Mouse (Mus musculus) heart, adult 2 months (tissue): Measurements from ENCODE around the gene Amotl1. TPM values are rescaled to one million over a fixed set of nuclear protein-coding genes. Genes with fewer than 3 reads are reported as not detected.
"Not testable (repeated sequence)": the region's sequence is repeated elsewhere in the genome, so short reads cannot be mapped to it uniquely, and the experiment has no call there.

ENCODE experiments used
- DNase-seq, 2 experiments: peaks; one replicate each; pipeline ENCODE4 v3.0.0; 2021
- H3K27ac ChIP-seq: fragments of 200-600 bp; 2 replicates; pipeline ENCODE4 v1.8.1; 2022
- H3K27me3 ChIP-seq: fragments of 200-500 bp; 2 replicates; pipeline ENCODE4 v1.6.1; 2012; ENCODE audit warnings: mild to moderate bottlenecking, low read length, inconsistent platforms, mixed read lengths; ENCODE audit not compliant: control insufficient read depth, insufficient read depth
- H3K36me3 ChIP-seq: fragments of 200-500 bp; 2 replicates; pipeline ENCODE4 v1.6.1; 2012; ENCODE audit warnings: low read length, inconsistent platforms; ENCODE audit not compliant: control insufficient read depth, insufficient read depth
- H3K4me1 ChIP-seq: fragments of 200-500 bp; 2 replicates; pipeline ENCODE4 v1.6.1; 2011; ENCODE audit warnings: low read length; ENCODE audit not compliant: control insufficient read depth, insufficient read depth
- H3K4me3 ChIP-seq: fragments of 200-600 bp; 2 replicates; pipeline ENCODE4 v1.8.1; 2022
- H3K79me2 ChIP-seq: fragments of 200-500 bp; replicated peaks from 2 replicates; pipeline ENCODE4 v1.6.1; 2012; ENCODE audit warnings: mild to moderate bottlenecking, inconsistent platforms, low read length, moderate library complexity, mixed read lengths; ENCODE audit not compliant: control insufficient read depth, insufficient read depth
- H3K9ac ChIP-seq: fragments of 200-500 bp; 2 replicates; pipeline ENCODE4 v1.6.1; 2012; ENCODE audit warnings: low read depth, mild to moderate bottlenecking, control low read depth, inconsistent platforms, low read length, mixed read lengths
- CTCF ChIP-seq: fragments of 200-600 bp; IDR thresholded peaks from 2 replicates; pipeline ENCODE4 v1.8.1; 2022; ENCODE audit warnings: antibody characterized with exemption, mild to moderate bottlenecking, moderate library complexity
- EP300 ChIP-seq: fragments of 200-500 bp; IDR thresholded peaks from 2 replicates; pipeline ENCODE4 v1.6.1; 2011; ENCODE audit warnings: low read depth, low read length, control low read depth; ENCODE audit not compliant: insufficient read depth
- POLR2A ChIP-seq: fragments of 200-500 bp; IDR thresholded peaks from 2 replicates; pipeline ENCODE4 v1.6.1; 2011; ENCODE audit warnings: mild to moderate bottlenecking, low read depth, low read length, control low read depth; ENCODE audit not compliant: insufficient read depth
- WGBS: fragments of 180-500 bp; shearing (Covaris S2); methylation state at CpG from one replicate; pipeline ENCODE4 v1.1.7; 2018; 5-methylcytosine and 5-hydroxymethylcytosine counted together
- intact Hi-C: fragments of 180-260 bp; cut with DNase I; formaldehyde crosslinking; loops from one replicate; pipeline ENCODE4 v1.15.1; 2025
- polyA plus RNA-seq: library from polyadenylated mRNA; depleted of rRNA; stranded (reverse); fragments of >200 nt; gene quantifications from 2 replicates; pipeline ENCODE4 v1.2.3, GENCODE M21; 2012
- total RNA-seq, 2 experiments: library from RNA; stranded (reverse); gene quantifications; 2 replicates each; pipeline ENCODE4 v1.2.3; 2021

The Amotl1 gene
- total and polyA plus RNA-seq, 3 experiments = 27.4 to 59.5 (median 58.3) TPM

DNA sequence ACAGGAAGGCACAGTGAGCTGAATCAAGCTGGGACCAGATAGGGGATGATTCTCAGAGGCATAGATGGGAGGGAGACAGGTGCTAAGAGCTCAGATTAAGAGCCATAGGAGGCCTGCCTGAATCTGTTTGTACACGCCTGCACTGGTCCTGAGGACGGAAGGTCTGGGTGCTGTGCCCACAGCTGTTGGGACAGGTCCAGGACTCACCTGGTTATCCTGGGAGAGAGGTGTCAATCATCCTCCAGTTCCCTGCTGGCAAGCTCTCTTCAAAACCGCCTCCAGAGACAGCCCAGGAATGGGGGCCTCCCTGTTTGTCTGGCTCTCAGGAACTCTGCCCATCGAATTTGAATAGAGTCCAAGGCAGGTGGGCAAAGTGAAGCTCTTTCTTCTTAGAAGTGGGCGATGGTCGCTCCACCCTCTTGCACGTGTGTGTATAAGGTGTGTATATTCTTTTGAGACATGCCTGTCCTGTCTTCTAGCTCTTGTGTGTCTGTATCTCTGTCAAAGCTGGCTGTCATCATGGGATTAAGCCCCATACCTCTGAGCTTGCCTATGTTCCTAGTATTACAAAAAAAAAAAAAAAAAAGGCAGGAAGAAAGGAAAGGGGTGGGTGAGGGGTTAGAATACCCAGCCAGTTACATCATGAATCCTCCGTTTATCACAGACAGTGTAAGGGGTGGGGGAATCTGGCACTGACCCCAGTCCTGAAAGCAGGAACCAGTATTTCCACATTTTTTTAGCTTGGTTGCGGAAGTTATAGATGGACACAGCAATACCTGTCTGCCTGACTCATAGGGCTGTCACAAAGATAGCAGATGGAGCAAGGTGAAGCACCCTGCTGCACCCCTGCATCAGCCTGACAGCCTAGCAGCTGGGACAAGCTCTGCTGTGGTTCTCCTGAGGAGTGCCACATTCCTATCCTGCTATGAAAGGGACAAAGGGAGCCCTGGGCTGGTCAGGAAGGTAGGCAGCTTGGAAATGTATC, 31.1 kb upstream of the Amotl1 start:
- Histone ChIP-seq H3K79me2 (no peaks in the 10 kb centered on the region), H3K9ac (no peak overlapping the region), H3K27ac (no peak overlapping the region), H3K36me3 (no peaks in the 10 kb centered on the region), H3K27me3 (no peaks in the 10 kb centered on the region), H3K4me1 (peaks cover 2% of the 10 kb centered on the region; the same call in 1 of the 2 replicates), H3K4me3 (no peak overlapping the region)
- intact Hi-C loops = no loop called here
- TF ChIP-seq CTCF = no peak
- no peak for TF ChIP-seq POLR2A
- WGBS = 53% methylated on average over 9 of the region's 9 CpGs
- no peak for DNase-seq

DNA sequence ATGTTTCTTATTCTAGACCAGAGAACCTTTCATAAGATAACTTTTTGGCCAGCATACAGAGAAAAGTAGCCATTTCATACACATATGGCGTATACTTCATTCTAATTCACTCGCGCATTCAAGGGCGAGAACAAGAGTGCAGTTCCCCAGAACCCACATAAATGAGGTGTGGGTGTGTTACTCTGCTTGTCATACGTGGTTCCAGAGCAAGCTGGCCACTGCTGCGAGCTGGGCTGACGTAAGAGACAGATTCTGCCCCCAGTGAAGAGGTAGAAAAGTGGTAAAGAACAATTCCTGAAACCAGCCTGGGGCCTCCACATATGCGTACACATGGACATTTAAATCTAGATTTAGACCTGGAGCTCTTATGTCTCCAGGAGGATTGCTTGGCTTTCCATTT, 29.6 kb upstream of the Amotl1 start:
- peaks cover 2% of the 10 kb centered on the region; the same call in 1 of the 2 replicates for H3K4me1 ChIP-seq
- intact Hi-C loops = no loop called here
- H3K79me2 ChIP-seq = no peaks in the 10 kb centered on the region
- H3K27me3 ChIP-seq = no peaks in the 10 kb centered on the region
- no peak overlapping the region for H3K4me3 ChIP-seq
- DNase-seq = no peak
- H3K9ac ChIP-seq = no peak overlapping the region
- no peak overlapping the region for H3K27ac ChIP-seq
- TF ChIP-seq CTCF (no peak), EP300 (no peak), POLR2A (no peak)
- WGBS = 95% methylated on average over 8 of the region's 8 CpGs
- H3K36me3 ChIP-seq = no peaks in the 10 kb centered on the region

DNA sequence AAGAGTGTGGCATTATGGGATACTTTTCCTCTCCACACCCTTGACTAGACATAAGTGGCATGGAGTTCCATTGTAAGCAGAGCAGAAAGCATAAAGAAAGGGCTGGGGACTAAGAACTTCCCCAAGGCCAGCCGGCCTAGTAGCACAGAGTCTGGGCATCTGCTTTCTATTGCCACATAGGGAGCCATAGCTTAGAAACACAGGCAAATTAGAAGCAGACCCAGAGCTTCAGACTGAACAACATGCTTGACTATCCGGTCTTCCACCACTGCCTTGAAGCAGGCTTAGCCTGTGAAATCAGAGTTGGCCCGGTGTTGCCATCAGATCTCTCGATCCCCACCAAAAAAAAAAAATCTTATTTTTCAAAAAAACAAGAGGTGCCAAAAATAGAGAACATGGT, 28.3 kb upstream of the Amotl1 start:
- Histone ChIP-seq H3K9ac (no peak overlapping the region), H3K36me3 (no peaks in the 10 kb centered on the region), H3K27ac (no peak overlapping the region), H3K79me2 (no peaks in the 10 kb centered on the region), H3K27me3 (no peaks in the 10 kb centered on the region), H3K4me3 (no peak overlapping the region), H3K4me1 (peaks cover 2% of the 10 kb centered on the region; the same call in 1 of the 2 replicates)
- intact Hi-C loops = no loop called here
- DNase-seq = no peak
- TF ChIP-seq EP300 (no peak), CTCF (no peak), POLR2A (no peak)
- 90% methylated on average over 4 of the region's 4 CpGs for WGBS

DNA sequence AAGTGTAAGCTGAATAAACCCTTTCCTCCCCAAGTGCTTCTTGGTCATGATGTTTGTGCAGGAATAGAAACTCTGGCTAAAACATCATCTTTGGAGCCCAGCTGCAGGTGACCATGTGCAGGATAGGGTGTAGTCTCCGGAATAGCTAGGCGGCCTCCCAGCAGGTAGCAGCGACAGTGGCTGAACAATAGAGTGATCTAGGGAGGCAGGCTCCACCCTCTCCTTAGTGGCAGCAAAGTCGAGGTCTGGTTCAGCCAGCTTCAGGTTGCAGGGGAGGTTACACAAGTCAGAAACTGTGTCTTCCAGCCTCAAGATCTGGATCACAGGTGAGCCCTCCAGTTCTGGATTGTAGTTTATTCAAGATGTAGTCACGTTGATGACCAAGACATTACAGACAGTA, 27.1 kb upstream of the Amotl1 start:
- 78% methylated on average over 5 of the region's 5 CpGs for WGBS

DNA sequence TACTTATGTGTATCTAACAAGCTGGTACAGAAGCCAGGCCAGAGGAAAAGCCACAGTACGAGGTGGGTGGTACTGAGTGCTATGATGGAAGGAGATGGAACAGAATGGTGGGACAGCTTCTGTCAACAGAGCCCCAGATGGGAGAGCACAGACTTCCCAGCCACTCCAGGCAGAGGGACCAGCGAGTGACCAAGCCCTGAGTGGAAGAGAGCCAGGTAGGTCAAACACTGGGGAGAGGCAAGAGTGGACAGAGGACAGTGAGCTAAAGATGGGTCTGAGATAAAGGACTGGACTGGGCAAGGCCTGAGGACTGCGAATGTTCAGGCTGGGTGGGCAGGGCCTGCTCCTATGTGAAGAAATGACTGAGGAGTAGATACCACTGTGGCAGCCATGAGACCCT, 23.5 kb upstream of the Amotl1 start:
- intact Hi-C loops = no loop called here
- H3K9ac ChIP-seq = no peak overlapping the region
- WGBS = 87% methylated on average over 3 of the region's 3 CpGs
- DNase-seq = no peak
- peaks cover 4% of the 10 kb centered on the region for H3K4me1 ChIP-seq
- H3K36me3 ChIP-seq = no peaks in the 10 kb centered on the region
- TF ChIP-seq POLR2A (no peak), EP300 (no peak), CTCF (no peak)
- no peaks in the 10 kb centered on the region for H3K27me3 ChIP-seq
- H3K4me3 ChIP-seq = no peak overlapping the region
- H3K79me2 ChIP-seq = no peaks in the 10 kb centered on the region
- no peak overlapping the region for H3K27ac ChIP-seq

More for the DNA sequence above, 27.1 kb upstream of the Amotl1 start:
- H3K27ac ChIP-seq, H3K4me1 ChIP-seq, H3K27me3 ChIP-seq, H3K9ac ChIP-seq, DNase-seq, intact Hi-C loops, H3K4me3 ChIP-seq, H3K79me2 ChIP-seq, H3K36me3 ChIP-seq: not testable (repeated sequence)

DNA sequence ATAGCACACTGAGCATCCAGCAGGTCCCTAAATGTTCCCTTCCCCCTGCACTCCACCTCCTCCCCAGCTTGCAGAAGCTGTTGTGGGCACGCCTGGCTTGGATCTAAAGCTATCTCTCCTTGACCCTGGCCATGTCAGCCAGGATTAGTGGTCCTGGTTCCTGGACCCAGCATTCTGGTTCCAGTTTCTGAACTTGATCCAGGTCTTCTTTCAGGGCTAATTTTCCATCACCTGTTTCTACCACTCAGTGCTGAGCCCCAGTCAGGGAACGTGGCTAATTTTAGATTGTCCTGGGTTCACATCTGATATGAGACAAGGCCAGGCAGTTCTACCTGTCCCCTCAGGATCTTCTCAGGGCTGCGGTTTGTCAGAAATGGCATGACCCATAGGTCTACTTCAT, 21.2 kb upstream of the Amotl1 start:
- Histone ChIP-seq H3K4me1 (peaks cover 11% of the 10 kb centered on the region), H3K4me3 (no peak overlapping the region), H3K79me2 (no peaks in the 10 kb centered on the region), H3K27me3 (no peaks in the 10 kb centered on the region), H3K36me3 (no peaks in the 10 kb centered on the region), H3K9ac (no peak overlapping the region), H3K27ac (no peak overlapping the region)
- 66% methylated on average over 3 of the region's 3 CpGs for WGBS
- intact Hi-C loops = no loop called here
- TF ChIP-seq EP300 = no peak
- TF ChIP-seq CTCF = no peak
- no peak for TF ChIP-seq POLR2A
- DNase-seq = no peak
